Mouse (Mus musculus) embryonic facial prominence, embryonic 14.5 days (tissue): ENCODE data around the gene Bsg. TPM values are rescaled to one million over a fixed set of nuclear protein-coding genes. Genes with fewer than 3 reads are reported as not detected.

Experiments used
- ATAC-seq: fragments of 200-750 bp; cut with Nextera tagmentation; 2 replicates; pipeline ENCODE4 v1.8.0; 2017; ENCODE audit warnings: low read depth, moderate number of reproducible peaks, moderate TSS enrichment
- DNase-seq: peaks from one replicate; pipeline ENCODE4 v3.0.0-alpha.2; 2015; ENCODE audit warnings: low spot score
- H3K27ac ChIP-seq: fragments of 300-500 bp; sonication (generic); replicated peaks from 2 replicates; pipeline ENCODE4 v1.5.1; 2014; ENCODE audit warnings: low read depth, mild to moderate bottlenecking, low read length, moderate library complexity
- H3K27me3 ChIP-seq: fragments of 300-500 bp; sonication (generic); replicated peaks from 2 replicates; pipeline ENCODE4 v1.6.1; 2014; ENCODE audit warnings: low read length; ENCODE audit not compliant: control insufficient read depth, insufficient read depth
- H3K36me3 ChIP-seq: fragments of 300-500 bp; sonication (generic); 2 replicates; pipeline ENCODE4 v1.6.1; 2014; ENCODE audit warnings: low read length, mixed read lengths; ENCODE audit not compliant: control insufficient read depth, insufficient read depth
- H3K4me1 ChIP-seq: fragments of 300-500 bp; sonication (generic); 2 replicates; pipeline ENCODE4 v1.6.1; 2014; ENCODE audit warnings: antibody characterized with exemption, low read length; ENCODE audit not compliant: control insufficient read depth, insufficient read depth
- H3K4me2 ChIP-seq: fragments of 300-500 bp; sonication (generic); 2 replicates; pipeline ENCODE4 v1.6.1; 2014; ENCODE audit warnings: low read depth, mild to moderate bottlenecking, low read length, moderate library complexity, mixed read lengths
- H3K4me3 ChIP-seq: fragments of 300-500 bp; sonication (generic); 2 replicates; pipeline ENCODE4 v1.5.1; 2014; ENCODE audit warnings: low read depth, mild to moderate bottlenecking, low read length
- H3K9ac ChIP-seq: fragments of 300-500 bp; sonication (generic); 2 replicates; pipeline ENCODE4 v1.6.1; 2014; ENCODE audit warnings: low read depth, mild to moderate bottlenecking, low read length, moderate library complexity, mixed read lengths
- H3K9me3 ChIP-seq: fragments of 300-500 bp; sonication (generic); 2 replicates; pipeline ENCODE4 v1.6.1; 2016; ENCODE audit warnings: low read length; ENCODE audit not compliant: control insufficient read depth
- WGBS: fragments of 180-500 bp; shearing (Covaris S2); extraction: QIAGEN DNeasy Blood & Tissue Kit; methylation state at CpG from one replicate; pipeline ENCODE4 v1.1.7; 2014; 5-methylcytosine and 5-hydroxymethylcytosine counted together
- polyA plus RNA-seq: library from polyadenylated mRNA; unstranded; fragments of >200 nt; fragmentation: Nextera tagmentation; extraction: Ambion mirVana; gene quantifications from 2 replicates; pipeline ENCODE4 v1.2.1, GENCODE M21; 2014

The Bsg gene
- polyA plus RNA-seq, 1 experiment from 2014 or later: 846 TPM

DNA sequence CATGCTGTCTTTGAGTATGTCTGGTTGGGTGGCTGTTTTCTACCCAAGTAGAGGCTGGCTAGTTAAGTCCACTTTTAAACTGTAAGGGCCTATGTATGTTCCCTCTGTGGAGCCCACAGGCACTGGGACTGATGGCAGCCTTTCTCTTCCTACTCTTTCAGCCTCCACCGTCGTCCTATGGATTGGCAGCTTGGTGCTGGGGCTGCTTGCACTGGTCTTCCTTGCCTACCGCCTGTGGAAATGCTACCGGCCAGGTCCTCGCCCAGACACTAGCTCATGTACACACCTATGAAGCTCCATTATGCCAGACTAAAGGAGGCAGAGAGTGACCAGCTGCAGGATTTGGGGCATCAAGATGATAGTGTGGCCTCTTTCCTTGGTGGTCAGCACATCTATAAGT lies 36.2 kb upstream of the Bsg start:
- H3K27me3 ChIP-seq: no peaks in the 10 kb centered on the region
- DNase-seq (no peak), ATAC-seq (no peak)
- H3K4me1 ChIP-seq: 0 out of 2 replicates have a peak, but pooled peaks cover 4% of the 10 kb centered on the region
- no peak overlapping the region for H3K4me2 ChIP-seq
- 86% methylated on average over 5 of the region's 5 CpGs for WGBS
- H3K9me3 ChIP-seq: no peaks in the 10 kb centered on the region
- H3K27ac ChIP-seq: no peak overlapping the region
- no peak overlapping the region for H3K9ac ChIP-seq
- H3K4me3 ChIP-seq: no peak overlapping the region
- H3K36me3 ChIP-seq: no peaks in the 10 kb centered on the region

DNA sequence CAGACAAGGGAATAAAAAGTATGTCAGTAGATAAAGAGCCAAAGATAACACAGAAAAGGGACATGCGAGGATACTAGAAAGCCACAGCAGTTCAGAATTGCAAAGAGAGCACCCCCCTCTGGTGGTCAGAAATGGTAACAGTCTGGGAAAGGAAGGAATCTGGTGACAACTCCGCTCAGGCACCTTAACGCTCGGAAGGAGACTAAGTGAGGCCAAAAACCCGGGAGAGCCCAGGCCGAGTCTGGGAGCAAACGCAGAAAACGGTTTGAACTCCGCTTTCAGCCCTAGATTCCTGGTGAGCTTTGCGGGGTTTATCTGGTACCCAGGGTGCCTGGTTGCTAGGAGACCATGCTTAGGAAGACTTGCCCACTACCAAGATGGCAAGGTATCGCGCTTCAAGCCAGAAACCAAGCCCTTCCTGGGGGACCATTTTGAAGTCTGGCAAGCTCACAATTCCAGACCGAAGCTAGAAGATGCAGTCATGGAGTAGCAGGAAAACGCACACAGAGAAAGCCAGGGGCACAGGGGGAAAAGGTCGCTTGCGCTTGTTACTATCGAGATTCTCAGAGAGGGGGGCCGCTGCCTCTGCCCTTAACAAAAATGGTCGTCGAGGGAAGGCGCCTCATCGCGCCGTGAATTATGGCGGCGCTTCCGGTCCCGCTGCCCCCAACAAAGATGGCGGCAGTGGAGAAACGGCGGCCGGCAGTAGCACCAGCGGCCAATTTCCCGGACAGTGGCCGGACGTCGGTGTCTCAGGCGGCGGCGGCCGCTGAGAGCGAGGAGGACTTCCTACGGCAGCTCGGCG lies 35.3 kb upstream of the Bsg start, which contains the start of gene Tpgs1:
Gene Tpgs1 (plus strand): TSS at position 599 of the 805 bp plus-strand sequence.
- ATAC-seq: peak; percentile 85
- 0% methylated on average over 32 of the region's 45 CpGs for WGBS

GRCm38 (mm10) chr10:79669576-79670057 lies 34.7 kb upstream of the Bsg start:
- peak overlapping the region; percentile 92 for H3K27ac ChIP-seq
- H3K4me2 ChIP-seq: peak overlapping the region; percentile 81
- DNase-seq (peak; percentile 88), ATAC-seq (peak; percentile 68)
- no peaks in the 10 kb centered on the region for H3K36me3 ChIP-seq
- WGBS: under 1% methylated on average over 35 of the region's 47 CpGs
- peak overlapping the region; percentile 93 for H3K4me3 ChIP-seq
- 0 out of 2 replicates have a peak, but pooled peaks cover 4% of the 10 kb centered on the region for H3K4me1 ChIP-seq
- H3K9ac ChIP-seq: peak overlapping the region; percentile 88
- no peaks in the 10 kb centered on the region for H3K9me3 ChIP-seq
- no peaks in the 10 kb centered on the region for H3K27me3 ChIP-seq

More for the DNA sequence above, 35.3 kb upstream of the Bsg start, which contains the start of gene Tpgs1:
- Histone ChIP-seq H3K4me2 (peak within 1 kb of the TSS; percentile 81), H3K9me3 (no peaks in the 10 kb centered on the region), H3K36me3 (no peaks in the 10 kb centered on the region), H3K4me3 (peak within 1 kb of the TSS; percentile 93), H3K27ac (peak within 1 kb of the TSS; percentile 92), H3K9ac (peak within 1 kb of the TSS; percentile 88), H3K27me3 (no peaks in the 10 kb centered on the region), H3K4me1 (0 out of 2 replicates have a peak, but pooled peaks cover 4% of the 10 kb centered on the region)
- peak; percentile 95 for DNase-seq

DNA sequence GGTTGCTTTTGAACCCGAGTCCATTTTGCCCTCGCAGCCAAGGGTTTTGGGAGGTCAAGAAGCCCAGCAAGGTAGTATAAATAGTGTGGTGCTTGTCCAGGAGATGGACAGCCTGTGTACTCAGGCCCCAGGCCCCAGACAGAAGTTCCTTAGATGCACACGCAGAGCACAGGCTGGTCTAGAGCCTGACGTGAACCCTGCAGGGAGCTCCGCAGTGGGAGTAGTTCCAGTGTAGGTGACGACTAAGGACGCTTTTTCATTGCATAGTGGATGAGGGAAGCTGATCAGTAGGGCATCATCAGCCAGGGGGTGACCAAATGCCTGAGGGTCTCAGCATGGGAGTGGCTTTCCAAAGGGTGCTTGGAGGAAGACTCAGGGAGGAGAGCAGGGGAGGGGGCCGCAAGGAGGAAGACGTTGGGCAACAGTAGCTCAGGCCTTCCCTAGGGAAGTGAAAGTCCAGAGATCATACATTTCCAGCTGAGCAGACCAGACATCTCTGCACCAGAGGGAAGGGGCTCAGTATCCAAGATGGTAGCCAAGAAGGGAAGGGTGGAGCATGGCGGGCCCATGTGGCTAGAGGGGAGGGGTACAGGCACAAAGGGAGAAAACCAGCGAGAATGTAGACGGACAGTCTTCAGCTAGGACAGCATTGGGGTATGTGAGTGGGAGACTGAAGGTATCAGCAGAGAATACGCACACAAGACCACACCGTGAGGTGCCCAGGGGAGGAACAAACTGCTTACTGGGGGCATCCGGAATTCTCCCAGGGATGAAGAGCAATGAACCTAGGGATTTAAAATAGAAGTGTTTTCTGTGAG lies 34.0 kb upstream of the Bsg start:
- WGBS: 35% methylated on average over 15 of the region's 15 CpGs
- DNase-seq (no peak), ATAC-seq (no peak)
- H3K9me3 ChIP-seq: no peaks in the 10 kb centered on the region
- H3K4me2 ChIP-seq: peak overlapping the region; percentile 81
- H3K4me1 ChIP-seq: 0 out of 2 replicates have a peak, but pooled peaks cover 4% of the 10 kb centered on the region
- peak overlapping the region; percentile 93 for H3K4me3 ChIP-seq
- no peaks in the 10 kb centered on the region for H3K27me3 ChIP-seq
- H3K36me3 ChIP-seq: no peaks in the 10 kb centered on the region
- no peak overlapping the region for H3K27ac ChIP-seq
- H3K9ac ChIP-seq: peak overlapping the region; percentile 88

GRCm38 (mm10) chr10:79671396-79672087 lies 32.7 kb upstream of the Bsg start:
- WGBS: 85% methylated on average over 6 of the region's 6 CpGs
- H3K9ac ChIP-seq: no peak overlapping the region
- no peak for DNase-seq

DNA sequence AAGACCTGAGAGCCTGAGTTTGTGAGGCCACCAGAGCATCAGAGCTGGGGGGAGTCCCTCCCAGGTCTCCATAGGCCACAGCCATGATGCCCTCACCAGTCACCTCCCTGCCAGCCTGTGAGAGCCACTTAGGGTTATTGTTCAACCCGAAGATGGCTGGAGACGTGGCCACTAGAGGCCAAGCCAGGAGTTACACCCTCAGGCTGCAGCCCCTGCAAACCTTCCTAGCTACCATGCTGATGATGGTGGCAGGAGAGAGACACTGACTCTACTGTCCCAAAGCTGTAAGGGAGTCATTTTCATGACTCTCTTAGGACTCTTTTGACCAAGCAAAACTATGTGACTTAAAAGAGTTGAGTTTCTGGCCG lies 32.2 kb upstream of the Bsg start:
- no peak for ATAC-seq
- DNase-seq: no peak
- Histone ChIP-seq H3K4me2 (no peak overlapping the region), H3K9me3 (no peaks in the 10 kb centered on the region), H3K27ac (no peak overlapping the region), H3K27me3 (no peaks in the 10 kb centered on the region), H3K9ac (no peak overlapping the region), H3K4me3 (no peak overlapping the region), H3K4me1 (0 out of 2 replicates have a peak, but pooled peaks cover 4% of the 10 kb centered on the region), H3K36me3 (peaks cover 13% of the 10 kb centered on the region; the same call in 1 of the 2 replicates)
- 72% methylated on average over 3 of the region's 3 CpGs for WGBS

More at GRCm38 (mm10) chr10:79671396-79672087, 32.7 kb upstream of the Bsg start:
- Histone ChIP-seq H3K27me3 (no peaks in the 10 kb centered on the region), H3K36me3 (peaks cover 12% of the 10 kb centered on the region; the same call in 1 of the 2 replicates), H3K4me3 (no peak overlapping the region), H3K4me2 (no peak overlapping the region), H3K27ac (no peak overlapping the region), H3K4me1 (0 out of 2 replicates have a peak, but pooled peaks cover 4% of the 10 kb centered on the region), H3K9me3 (no peaks in the 10 kb centered on the region)
- ATAC-seq: no peak

DNA sequence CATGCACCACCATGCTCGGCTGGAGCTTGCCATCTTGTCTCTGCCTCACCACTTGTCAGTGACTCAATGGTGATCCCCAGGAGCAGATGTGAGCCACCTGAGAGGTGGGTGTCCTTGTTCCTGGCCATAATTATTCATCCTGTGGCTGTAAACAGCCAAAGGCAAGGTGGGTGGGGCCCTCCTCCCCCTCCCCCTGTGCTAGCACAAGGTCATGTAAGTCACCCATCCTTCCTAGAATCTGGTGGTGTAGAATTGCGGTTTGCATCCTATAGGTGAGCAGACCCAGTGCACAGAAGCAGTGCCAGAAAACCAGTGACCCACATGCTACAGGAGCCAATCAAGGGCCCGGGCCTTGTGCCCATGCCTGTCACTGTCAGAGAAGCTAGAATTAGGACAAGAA lies 31.2 kb upstream of the Bsg start:
- 86% methylated on average over 3 of the region's 3 CpGs for WGBS
- no peak overlapping the region for H3K4me3 ChIP-seq

More for the DNA sequence above, 31.2 kb upstream of the Bsg start:
- Histone ChIP-seq H3K27ac (no peak overlapping the region), H3K36me3 (peaks cover 13% of the 10 kb centered on the region; the same call in 1 of the 2 replicates), H3K9ac (no peak overlapping the region), H3K27me3 (no peaks in the 10 kb centered on the region), H3K4me1 (0 out of 2 replicates have a peak, but pooled peaks cover 4% of the 10 kb centered on the region), H3K4me2 (no peak overlapping the region), H3K9me3 (no peaks in the 10 kb centered on the region)
- DNase-seq (no peak), ATAC-seq (no peak)
